Mouse (Mus musculus): ENCODE measurements around the gene Pgam1.
"Not testable (repeated sequence)": the region's sequence is repeated elsewhere in the genome, so short reads cannot be mapped to it uniquely, and the experiment has no call there.

The Pgam1 gene

GRCm38 (mm10) chr19:41911178-41912073 is at the start of gene Pgam1:
Pgam1 (plus strand) TSS chr19:41911923.
- peak; percentile 93 to 97 for DNase-seq (ENCODE audit: low read depth in 2 of 2, low spot score in 2 of 2)

- DNase-seq (ENCODE audit: low read depth in 2 of 2, low spot score in 2 of 2): no peak
Measured at GRCm38 (mm10) chr19:41866707-41867106, 45.0 kb upstream of the Pgam1 start.

GRCm38 (mm10) chr19:41869296-41869695 is 42.4 kb upstream of the Pgam1 start:
- DNase-seq (ENCODE audit: low read depth in 2 of 2, low spot score in 2 of 2): no peak

GRCm38 (mm10) chr19:41869946-41870345 is 41.8 kb upstream of the Pgam1 start:
- not testable (repeated sequence) for DNase-seq (ENCODE audit: low read depth in 2 of 2, low spot score in 2 of 2)

- DNase-seq (ENCODE audit: low read depth in 2 of 2, low spot score in 2 of 2): no peak
Measured at GRCm38 (mm10) chr19:41872285-41872684, 39.4 kb upstream of the Pgam1 start.

GRCm38 (mm10) chr19:41874356-41874755 is 37.4 kb upstream of the Pgam1 start:
- DNase-seq (ENCODE audit: low read depth in 2 of 2, low spot score in 2 of 2): peak; percentile 53 to 72

- no peak for DNase-seq (ENCODE audit: low read depth in 2 of 2, low spot score in 2 of 2)
Measured at GRCm38 (mm10) chr19:41881842-41882241, 29.9 kb upstream of the Pgam1 start.

- no peak for DNase-seq (ENCODE audit: low read depth in 2 of 2, low spot score in 2 of 2)
Measured at GRCm38 (mm10) chr19:41883882-41884281, 27.8 kb upstream of the Pgam1 start.

GRCm38 (mm10) chr19:41888191-41888590 is 23.5 kb upstream of the Pgam1 start:
- DNase-seq (ENCODE audit: low read depth in 2 of 2, low spot score in 2 of 2): no peak

- DNase-seq (ENCODE audit: low read depth in 2 of 2, low spot score in 2 of 2): no peak
Measured at GRCm38 (mm10) chr19:41894959-41895358, 16.8 kb upstream of the Pgam1 start.

- DNase-seq (ENCODE audit: low read depth in 2 of 2, low spot score in 2 of 2): peak; percentile 70 to 82
Measured at GRCm38 (mm10) chr19:41895460-41896318, 16.0 kb upstream of the Pgam1 start, which contains the start of gene Rrp12. Rrp12 (minus strand) TSS chr19:41896173.

GRCm38 (mm10) chr19:41896319-41896711 is 15.4 kb upstream of the Pgam1 start:
- no peak for DNase-seq (ENCODE audit: low read depth in 2 of 2, low spot score in 2 of 2)

GRCm38 (mm10) chr19:41898860-41899259 is 12.9 kb upstream of the Pgam1 start:
- DNase-seq (ENCODE audit: low read depth in 2 of 2, low spot score in 2 of 2): peak in 1 of 2 experiments; percentile 32

GRCm38 (mm10) chr19:41900495-41901090 is 11.1 kb upstream of the Pgam1 start:
- no peak for DNase-seq (ENCODE audit: low read depth in 2 of 2, low spot score in 2 of 2)

GRCm38 (mm10) chr19:41901696-41902095 is 10.0 kb upstream of the Pgam1 start:
- no peak for DNase-seq (ENCODE audit: low read depth in 2 of 2, low spot score in 2 of 2)

- no peak for DNase-seq (ENCODE audit: low read depth in 2 of 2, low spot score in 2 of 2)
Measured at GRCm38 (mm10) chr19:41902848-41903593, 8.7 kb upstream of the Pgam1 start.

GRCm38 (mm10) chr19:41905246-41905645 is 6.5 kb upstream of the Pgam1 start:
- no peak for DNase-seq (ENCODE audit: low read depth in 2 of 2, low spot score in 2 of 2)

GRCm38 (mm10) chr19:41906311-41907078 is 5.2 kb upstream of the Pgam1 start:
- DNase-seq (ENCODE audit: low read depth in 2 of 2, low spot score in 2 of 2): no peak

- DNase-seq (ENCODE audit: low read depth in 2 of 2, low spot score in 2 of 2): no peak
Measured at GRCm38 (mm10) chr19:41907079-41907760, 4.5 kb upstream of the Pgam1 start.
